Mouse (Mus musculus): Measurements from ENCODE around the gene Ecel1.

- no peak for TF ChIP-seq CTCF (IDR thresholded peaks at IDR 0.05; ENCODE audit: borderline replicate concordance, extremely low read depth, insufficient read depth, insufficient read length)
- no peak for TF ChIP-seq POLR2A (IDR thresholded peaks at IDR 0.05; ENCODE audit: borderline replicate concordance, extremely low read depth, insufficient read depth, insufficient read length, poor library complexity, severe bottlenecking)
Observed at GRCm38 (mm10) chr1:87164164-87164795, 8.0 kb upstream of the Ecel1 start.
